Mouse (Mus musculus): ENCODE data around the gene Usf3. TPM values are rescaled to one million over a fixed set of nuclear protein-coding genes. Genes with fewer than 3 reads are reported as not detected.

The Usf3 gene
- polyA plus RNA-seq, 1 experiment from 2014 or later, result 3.4 TPM

DNA sequence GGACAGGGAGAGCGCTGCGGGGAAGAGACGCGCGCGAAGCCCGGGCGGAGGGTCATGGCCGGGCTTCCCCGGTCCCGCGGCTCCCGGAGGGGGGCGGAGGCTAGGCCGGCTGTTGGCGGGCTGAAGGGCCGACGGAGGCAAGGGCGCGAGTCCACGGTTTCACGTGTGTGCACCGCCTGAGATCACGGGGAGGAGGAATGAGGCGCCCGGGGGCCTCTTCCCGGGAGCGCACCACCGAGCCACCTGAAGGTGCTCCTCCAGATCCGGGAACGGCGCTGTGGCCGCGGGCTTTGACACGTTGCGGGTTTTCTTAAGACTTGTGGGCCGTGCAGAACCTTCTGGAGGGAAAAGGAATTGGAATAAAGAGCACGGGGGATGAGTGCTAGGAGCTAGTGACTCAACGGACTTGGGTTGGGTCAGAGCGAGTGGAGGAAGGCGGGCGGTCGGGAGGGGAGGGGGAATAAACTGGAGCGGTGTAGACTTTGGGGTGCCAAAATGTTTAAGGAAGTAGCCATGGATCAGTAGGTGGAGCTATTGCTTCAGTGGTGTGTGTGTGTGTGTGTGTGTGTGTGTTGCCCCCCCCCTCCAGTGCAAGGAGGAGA is 32.8 kb upstream of the Usf3 start:
- Histone ChIP-seq H3K4me1 (replicated peaks) (peaks cover 35% of the 10 kb centered on the region), H3K9ac (replicated peaks) (peak overlapping the region; percentile 91), H3K27ac (peak overlapping the region; percentile 97), H3K4me2 (replicated peaks) (peak overlapping the region; percentile 72), H3K9me3 (no peaks in the 10 kb centered on the region), H3K4me3 (replicated peaks) (peak overlapping the region; percentile 93), H3K36me3 (no peaks in the 10 kb centered on the region), H3K27me3 (no peaks in the 10 kb centered on the region)
- under 1% methylated on average over 44 of the region's 44 CpGs for WGBS
- peak; percentile 60 for ATAC-seq

DNA sequence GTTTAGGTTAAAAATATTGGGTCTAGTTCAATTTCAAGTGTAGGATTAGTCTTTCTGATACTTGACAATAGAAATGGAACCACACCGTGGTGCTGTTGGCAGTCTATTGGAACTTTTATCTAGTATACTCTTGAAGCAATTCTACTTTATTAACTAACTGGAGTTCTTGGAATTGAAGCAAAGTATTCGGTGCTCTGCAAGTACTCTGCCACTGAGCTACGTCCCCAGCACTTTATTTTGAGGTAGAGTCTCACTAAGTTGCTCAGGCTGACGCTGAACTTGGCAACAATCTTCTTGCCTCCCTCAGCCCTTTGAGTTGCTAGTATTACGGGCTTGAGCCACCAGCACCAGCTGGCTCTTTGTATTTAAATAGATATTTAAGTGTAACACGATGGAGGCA is 31.6 kb upstream of the Usf3 start:
- no peaks in the 10 kb centered on the region for H3K9me3 ChIP-seq
- H3K36me3 ChIP-seq, result no peaks in the 10 kb centered on the region
- no peak overlapping the region for H3K27ac ChIP-seq
- peak overlapping the region; percentile 93 for H3K4me3 ChIP-seq (replicated peaks)
- peak overlapping the region; percentile 36 for H3K4me2 ChIP-seq (replicated peaks)
- peaks cover 32% of the 10 kb centered on the region for H3K4me1 ChIP-seq (replicated peaks)
- H3K27me3 ChIP-seq, result no peaks in the 10 kb centered on the region
- ATAC-seq, result no peak
- 48% methylated on average over 6 of the region's 6 CpGs for WGBS
- H3K9ac ChIP-seq (replicated peaks), result 0 out of 2 replicates have a peak overlapping the region, but pooled peaks have one; percentile 10

- H3K9me3 ChIP-seq, result no peaks in the 10 kb centered on the region
- H3K4me2 ChIP-seq (replicated peaks), result no peak overlapping the region
- no peaks in the 10 kb centered on the region for H3K27me3 ChIP-seq
- H3K9ac ChIP-seq (replicated peaks), result no peak overlapping the region
- no peaks in the 10 kb centered on the region for H3K4me1 ChIP-seq (replicated peaks)
- 98% methylated on average over 1 of the region's 1 CpGs for WGBS
- no peaks in the 10 kb centered on the region for H3K36me3 ChIP-seq
- no peak overlapping the region for H3K27ac ChIP-seq
- no peak overlapping the region for H3K4me3 ChIP-seq (replicated peaks)
- ATAC-seq, result no peak
Observed at GRCm38 (mm10) chr16:44149002-44149767, 23.9 kb upstream of the Usf3 start.

GRCm38 (mm10) chr16:44154497-44155057 is 18.5 kb upstream of the Usf3 start:
- no peak overlapping the region for H3K9ac ChIP-seq (replicated peaks)
- peaks cover 15% of the 10 kb centered on the region for H3K36me3 ChIP-seq
- WGBS, result 67% methylated on average over 6 of the region's 6 CpGs
- H3K4me2 ChIP-seq (replicated peaks), result no peak overlapping the region
- H3K27ac ChIP-seq, result no peak overlapping the region
- H3K9me3 ChIP-seq, result no peaks in the 10 kb centered on the region
- H3K27me3 ChIP-seq, result no peaks in the 10 kb centered on the region
- no peak for ATAC-seq
- no peak overlapping the region for H3K4me3 ChIP-seq (replicated peaks)
- H3K4me1 ChIP-seq (replicated peaks), result no peaks in the 10 kb centered on the region

DNA sequence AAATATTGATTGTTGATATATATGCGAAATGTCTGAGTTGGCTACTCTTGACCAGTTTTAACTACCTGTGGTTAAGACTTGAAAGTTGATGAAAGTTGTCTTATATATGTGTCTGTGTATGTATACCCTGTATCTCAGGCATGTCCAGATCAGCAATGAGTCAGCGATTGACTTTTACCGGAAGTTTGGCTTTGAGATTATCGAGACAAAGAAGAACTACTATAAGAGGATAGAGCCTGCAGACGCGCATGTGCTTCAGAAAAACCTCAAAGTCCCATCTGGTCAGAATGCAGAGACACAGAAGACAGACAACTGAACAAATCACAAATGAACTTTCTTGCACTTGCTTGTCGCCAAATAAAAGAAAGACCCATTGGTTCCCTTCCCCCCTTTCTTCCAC is 13.7 kb upstream of the Usf3 start:
- no peaks in the 10 kb centered on the region for H3K4me1 ChIP-seq (replicated peaks)
- no peaks in the 10 kb centered on the region for H3K27me3 ChIP-seq
- H3K4me2 ChIP-seq (replicated peaks), result no peak overlapping the region
- no peak for ATAC-seq
- no peak overlapping the region for H3K27ac ChIP-seq
- no peak overlapping the region for H3K9ac ChIP-seq (replicated peaks)
- peaks cover 18% of the 10 kb centered on the region for H3K36me3 ChIP-seq
- no peaks in the 10 kb centered on the region for H3K9me3 ChIP-seq
- no peak overlapping the region for H3K4me3 ChIP-seq (replicated peaks)
- WGBS, result 86% methylated on average over 7 of the region's 7 CpGs

DNA sequence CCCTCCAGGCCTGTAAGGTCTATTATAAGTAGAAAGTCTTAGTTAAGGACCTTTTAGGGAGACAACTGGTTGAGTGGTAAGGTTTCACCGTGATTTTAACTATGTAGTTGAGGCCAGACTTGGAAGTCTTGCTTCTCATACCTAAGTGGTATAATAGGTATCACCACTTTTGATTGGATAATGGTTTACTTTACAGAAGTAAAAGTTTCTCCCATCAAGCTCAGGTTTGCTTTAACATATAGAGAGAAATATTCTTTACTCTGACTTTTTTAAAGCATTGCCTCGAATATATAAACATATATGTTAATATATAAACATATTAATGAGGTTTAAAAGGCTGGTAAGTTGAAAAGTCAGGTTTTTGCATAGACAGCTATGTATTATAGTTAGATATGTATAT is 9.2 kb upstream of the Usf3 start:
- Histone ChIP-seq H3K4me2 (replicated peaks) (no peak overlapping the region), H3K27ac (no peak overlapping the region), H3K9ac (replicated peaks) (no peak overlapping the region), H3K36me3 (peaks cover 9% of the 10 kb centered on the region), H3K4me3 (replicated peaks) (no peak overlapping the region), H3K4me1 (replicated peaks) (no peaks in the 10 kb centered on the region), H3K9me3 (no peaks in the 10 kb centered on the region), H3K27me3 (no peaks in the 10 kb centered on the region)
- WGBS, result 90% methylated on average over 2 of the region's 2 CpGs
- no peak for ATAC-seq

GRCm38 (mm10) chr16:44165182-44165581 is 7.9 kb upstream of the Usf3 start:
- Histone ChIP-seq H3K4me2 (replicated peaks) (no peak overlapping the region), H3K27ac (no peak overlapping the region), H3K27me3 (no peaks in the 10 kb centered on the region), H3K4me1 (replicated peaks) (no peaks in the 10 kb centered on the region), H3K4me3 (replicated peaks) (no peak overlapping the region), H3K9me3 (no peaks in the 10 kb centered on the region), H3K36me3 (no peaks in the 10 kb centered on the region), H3K9ac (replicated peaks) (no peak overlapping the region)
- 65% methylated on average over 3 of the region's 3 CpGs for WGBS
- no peak for ATAC-seq

- no peaks in the 10 kb centered on the region for H3K27me3 ChIP-seq
- H3K4me3 ChIP-seq (replicated peaks), result no peak overlapping the region
- H3K4me1 ChIP-seq (replicated peaks), result peaks cover 8% of the 10 kb centered on the region
- no peak for ATAC-seq
- H3K4me2 ChIP-seq (replicated peaks), result no peak overlapping the region
- no peak overlapping the region for H3K27ac ChIP-seq
- WGBS, result 88% methylated on average over 4 of the region's 4 CpGs
- H3K36me3 ChIP-seq, result no peaks in the 10 kb centered on the region
- H3K9me3 ChIP-seq, result no peaks in the 10 kb centered on the region
- H3K9ac ChIP-seq (replicated peaks), result no peak overlapping the region
Observed at GRCm38 (mm10) chr16:44168990-44169389, 4.1 kb upstream of the Usf3 start.

DNA sequence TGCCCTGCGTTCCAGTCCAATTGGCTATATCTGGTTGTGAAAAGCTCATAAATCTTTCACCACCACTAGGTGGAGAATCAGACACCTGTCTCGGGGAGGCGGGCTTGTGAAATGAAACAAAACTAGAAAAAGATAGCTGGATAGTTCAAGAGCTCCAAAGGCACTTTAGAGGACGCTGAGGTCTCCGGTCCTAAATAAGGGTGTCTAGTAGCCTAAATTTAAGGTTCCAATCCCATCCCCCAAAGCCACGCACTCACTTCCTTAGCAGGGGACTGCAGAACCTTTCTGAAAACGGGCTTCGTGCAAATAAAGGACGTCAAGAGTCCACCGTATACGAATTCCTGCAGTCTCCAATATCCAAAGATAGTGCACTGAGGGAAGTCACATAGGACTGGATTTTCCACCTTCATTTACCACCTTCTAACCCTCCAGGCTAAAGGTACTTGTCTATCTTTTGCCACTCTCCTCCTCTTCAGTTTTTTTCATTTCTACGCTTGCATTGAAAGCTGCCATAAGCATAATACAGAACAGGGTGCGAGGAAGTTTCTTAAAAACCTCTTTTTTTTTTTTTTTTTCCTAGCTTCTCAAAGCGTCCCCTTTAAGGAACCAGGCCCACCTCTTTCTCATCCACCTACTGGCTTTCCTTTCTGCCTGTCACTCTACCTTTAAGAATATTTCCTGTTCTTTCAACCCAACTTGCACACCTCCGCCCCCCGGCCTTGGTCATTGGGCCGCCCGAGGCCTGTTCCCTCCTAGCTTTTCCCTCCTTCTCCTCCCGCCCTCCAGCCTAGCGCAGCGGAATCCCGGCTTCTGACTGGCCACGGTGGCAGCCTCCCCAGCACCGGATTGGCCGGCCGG is 520 bp upstream of the Usf3 start:
- Histone ChIP-seq H3K27me3 (no peaks in the 10 kb centered on the region), H3K36me3 (no peaks in the 10 kb centered on the region), H3K27ac (peak overlapping the region; percentile 84), H3K4me1 (replicated peaks) (peaks cover 21% of the 10 kb centered on the region), H3K4me3 (replicated peaks) (peak overlapping the region; percentile 95), H3K9ac (replicated peaks) (peak overlapping the region; percentile 95), H3K4me2 (replicated peaks) (peak overlapping the region; percentile 69), H3K9me3 (no peaks in the 10 kb centered on the region)
- peak; percentile 100 for ATAC-seq
- WGBS, result under 1% methylated on average over 26 of the region's 26 CpGs

DNA sequence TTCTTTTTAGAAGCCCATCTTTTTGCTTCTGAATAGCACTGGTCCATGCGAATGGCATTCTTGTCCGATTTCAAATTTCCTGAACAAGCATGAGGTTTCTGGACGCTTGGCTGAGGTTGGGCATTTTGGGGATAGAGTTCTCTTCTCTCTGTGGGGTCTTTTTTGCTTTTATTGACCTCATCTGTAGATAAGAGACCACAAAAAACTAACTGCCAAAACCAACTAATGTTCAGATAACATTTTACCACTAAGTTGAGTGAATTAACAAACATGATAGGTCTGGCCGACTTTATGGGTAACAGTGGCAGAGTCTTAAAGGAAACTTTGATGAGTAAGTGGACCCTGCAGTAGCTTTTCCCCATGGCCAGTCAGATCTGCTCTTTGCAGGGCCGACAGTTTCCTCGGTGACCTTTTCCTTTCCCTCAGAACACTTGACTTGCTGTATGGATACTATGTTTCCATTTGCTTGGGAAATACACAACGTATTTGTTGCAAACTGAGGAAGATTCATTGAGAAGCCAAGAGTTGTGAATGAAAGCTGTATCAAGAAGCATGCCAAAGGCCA is 1.0 kb downstream of the Usf3 start:
- H3K4me3 ChIP-seq (replicated peaks), result peak overlapping the region; percentile 95
- H3K36me3 ChIP-seq, result no peaks in the 10 kb centered on the region
- WGBS, result 25% methylated on average over 7 of the region's 7 CpGs
- H3K4me2 ChIP-seq (replicated peaks), result peak overlapping the region; percentile 69
- peaks cover 21% of the 10 kb centered on the region for H3K4me1 ChIP-seq (replicated peaks)
- no peaks in the 10 kb centered on the region for H3K9me3 ChIP-seq
- ATAC-seq, result no peak
- H3K27me3 ChIP-seq, result no peaks in the 10 kb centered on the region
- peak overlapping the region; percentile 84; the same call in 1 of the 2 replicates for H3K27ac ChIP-seq
- H3K9ac ChIP-seq (replicated peaks), result peak overlapping the region; percentile 95

DNA sequence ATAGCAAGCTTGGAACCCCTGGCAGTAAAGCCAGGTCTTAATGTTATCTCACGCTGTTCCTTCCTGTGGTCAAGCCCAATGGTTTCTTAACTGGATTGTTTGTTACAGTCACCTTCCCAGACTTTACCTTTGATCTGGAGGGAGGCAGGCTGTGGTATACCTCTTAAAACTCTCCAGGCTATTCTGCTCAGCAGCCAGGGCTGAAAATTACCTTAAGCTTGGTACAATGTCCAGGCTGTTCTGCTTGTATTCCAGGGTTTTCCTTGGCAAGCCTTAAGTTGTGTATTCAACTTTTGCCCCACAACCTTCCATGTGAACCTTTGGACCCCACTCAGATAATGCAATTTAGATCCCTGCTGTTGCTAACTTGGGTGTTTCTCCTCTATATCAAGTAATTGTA is 2.0 kb downstream of the Usf3 start:
- H3K9ac ChIP-seq (replicated peaks), result no peak overlapping the region
- H3K27me3 ChIP-seq, result no peaks in the 10 kb centered on the region
- peaks cover 21% of the 10 kb centered on the region for H3K4me1 ChIP-seq (replicated peaks)
- H3K9me3 ChIP-seq, result no peaks in the 10 kb centered on the region
- no peak overlapping the region for H3K4me2 ChIP-seq (replicated peaks)
- WGBS, result 92% methylated on average over 1 of the region's 1 CpGs
- H3K27ac ChIP-seq, result no peak overlapping the region
- ATAC-seq, result no peak
- H3K36me3 ChIP-seq, result no peaks in the 10 kb centered on the region
- H3K4me3 ChIP-seq (replicated peaks), result no peak overlapping the region
